Mouse (Mus musculus): ENCODE data around the gene Gm20388.

- no peak for TF ChIP-seq POLR2A (IDR thresholded peaks at IDR 0.05; ENCODE audit: insufficient read depth, low read depth, low read length)
- TF ChIP-seq CTCF (IDR thresholded peaks at IDR 0.05; ENCODE audit: insufficient read depth, low read depth, low read length), result peak; percentile 55
Measured at GRCm38 (mm10) chr8:121874031-121874430, 1963.4 kb downstream of the Gm20388 start.

Data from olfactory bulb, adult 2 months (tissue).